Mouse (Mus musculus): ENCODE measurements around the gene Rps11.
"Not testable (repeated sequence)": the region's sequence is repeated elsewhere in the genome, so short reads cannot be mapped to it uniquely, and the experiment has no call there.

The Rps11 gene

GRCm38 (mm10) chr7:45154096-45154992 lies 30.1 kb upstream of the Rps11 start, which contains the start of the genes Pih1d1 and Aldh16a1:
Gene Pih1d1, plus strand, starts transcription at chr7:45154303.
Gene Aldh16a1, minus strand, starts transcription at chr7:45154584.
- DNase-seq: peak; percentile 98

- no peak for DNase-seq
These were observed 29.3 kb upstream of the Rps11 start for GRCm38 (mm10) chr7:45153586-45153985.

DNA sequence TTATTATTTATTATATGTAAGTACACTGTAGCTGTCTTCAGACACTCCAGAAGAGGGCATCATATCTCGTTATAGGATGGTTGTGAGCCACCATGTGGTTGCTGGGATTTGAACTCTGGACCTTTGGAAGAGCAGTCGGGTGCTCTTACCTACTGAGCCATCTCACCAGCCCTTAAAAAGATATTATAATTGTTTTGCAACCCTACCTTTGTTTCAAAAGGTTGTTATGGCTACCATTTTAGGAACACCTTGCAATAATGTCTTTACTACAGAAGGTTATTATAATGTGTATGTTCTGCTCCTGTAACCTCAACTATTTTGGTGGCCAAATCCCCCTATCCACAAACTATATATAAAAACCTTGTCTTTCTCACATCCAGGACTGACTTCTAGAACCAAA lies 28.8 kb upstream of the Rps11 start:
- DNase-seq: not testable (repeated sequence)

DNA sequence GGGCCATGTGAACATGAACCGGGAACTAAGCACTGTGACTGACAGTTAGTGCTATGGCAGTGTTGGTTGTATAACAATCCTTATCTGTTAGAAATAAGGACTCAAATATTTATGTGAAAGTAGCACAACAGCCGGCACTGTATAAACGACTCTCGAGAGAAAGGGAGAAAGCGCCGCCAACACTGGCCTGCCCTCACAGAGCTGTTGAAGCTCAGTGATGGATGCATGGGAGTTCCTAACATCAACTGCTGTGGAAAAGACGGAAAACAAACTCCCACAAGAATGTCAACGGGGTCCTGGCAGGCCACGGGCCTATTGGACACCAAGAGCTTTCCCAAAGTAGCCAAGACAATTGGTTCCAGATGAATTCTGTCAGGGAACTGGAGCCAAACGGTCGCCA lies 27.1 kb upstream of the Rps11 start:
- DNase-seq: no peak

DNA sequence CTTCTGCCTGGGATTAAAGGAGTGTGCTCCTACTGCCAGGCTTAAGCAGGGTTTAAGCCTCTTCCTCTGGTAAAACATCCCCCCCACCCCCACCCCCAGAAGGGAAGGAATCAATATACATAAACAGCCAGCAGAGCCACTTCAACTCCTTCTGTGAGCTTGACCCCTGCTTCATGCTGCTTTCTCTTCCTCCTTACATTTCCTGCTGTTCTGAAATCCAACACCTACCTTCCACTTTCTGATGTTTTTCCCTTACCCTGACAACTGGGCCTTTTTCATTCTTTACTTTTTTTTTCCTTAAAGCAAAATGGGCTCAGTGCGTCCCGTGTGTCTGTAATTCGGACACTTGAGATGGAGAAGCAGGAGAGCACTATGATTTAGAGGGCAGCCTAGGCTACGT lies 26.1 kb upstream of the Rps11 start:
- no peak for DNase-seq

GRCm38 (mm10) chr7:45149545-45149944 lies 25.3 kb upstream of the Rps11 start:
- DNase-seq: no peak

DNA sequence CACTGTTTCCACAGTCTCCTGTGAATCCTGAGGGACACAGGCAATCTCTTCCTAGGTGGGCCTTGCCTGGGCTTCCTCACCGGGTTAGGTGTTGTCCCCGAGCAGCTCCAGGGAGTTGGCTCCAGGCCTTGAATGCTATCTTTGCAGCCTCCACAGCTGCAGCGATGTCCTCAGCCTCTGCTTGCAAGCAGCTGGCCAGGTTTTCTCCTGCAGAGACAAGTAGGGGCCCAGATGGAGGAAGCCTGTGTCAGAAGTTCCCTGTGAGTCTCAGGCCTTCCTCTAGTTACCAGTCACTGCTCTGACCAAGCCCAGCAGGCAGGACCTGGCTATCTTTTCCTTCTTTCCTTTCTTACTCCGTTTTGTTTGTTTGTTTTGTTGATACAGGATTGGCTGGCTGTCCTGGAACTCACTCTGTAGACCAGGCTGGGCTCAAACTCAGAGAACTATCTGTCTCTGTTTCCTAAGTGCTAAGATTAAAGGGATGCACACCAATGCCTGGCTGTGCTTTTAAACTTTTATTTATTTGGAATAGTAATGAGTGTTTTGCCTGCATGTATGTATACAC lies 24.4 kb upstream of the Rps11 start:
- no peak for DNase-seq

DNA sequence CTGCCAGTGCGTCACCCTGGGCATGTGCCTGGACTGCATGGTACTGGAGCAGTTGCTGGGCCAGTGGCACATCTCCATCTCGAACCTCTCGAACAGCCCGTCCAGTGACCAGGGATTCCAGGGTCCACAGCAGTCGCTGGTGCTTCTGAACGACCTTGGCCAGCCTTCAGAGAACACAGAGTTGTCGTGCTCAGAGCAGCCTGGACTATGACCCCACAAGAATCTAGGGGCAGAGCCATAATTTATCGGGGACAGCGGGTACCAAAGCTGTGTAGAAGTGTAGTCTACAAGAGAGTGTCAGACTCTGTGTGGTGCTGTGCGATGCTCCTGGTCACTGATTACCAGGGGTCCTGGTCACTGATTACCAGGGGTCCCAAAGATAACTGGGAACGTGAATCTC lies 23.7 kb upstream of the Rps11 start:
- DNase-seq: no peak

GRCm38 (mm10) chr7:45147267-45147666 lies 23.0 kb upstream of the Rps11 start:
- DNase-seq: no peak

- DNase-seq: no peak
These were observed 21.2 kb upstream of the Rps11 start for GRCm38 (mm10) chr7:45145460-45145859.

GRCm38 (mm10) chr7:45144368-45145174 lies 20.3 kb upstream of the Rps11 start:
- no peak for DNase-seq

- no peak for DNase-seq
These were observed 17.7 kb upstream of the Rps11 start for GRCm38 (mm10) chr7:45141914-45142313.

- peak; percentile 70 for DNase-seq
These were observed 17.1 kb upstream of the Rps11 start for GRCm38 (mm10) chr7:45141319-45141718.

DNA sequence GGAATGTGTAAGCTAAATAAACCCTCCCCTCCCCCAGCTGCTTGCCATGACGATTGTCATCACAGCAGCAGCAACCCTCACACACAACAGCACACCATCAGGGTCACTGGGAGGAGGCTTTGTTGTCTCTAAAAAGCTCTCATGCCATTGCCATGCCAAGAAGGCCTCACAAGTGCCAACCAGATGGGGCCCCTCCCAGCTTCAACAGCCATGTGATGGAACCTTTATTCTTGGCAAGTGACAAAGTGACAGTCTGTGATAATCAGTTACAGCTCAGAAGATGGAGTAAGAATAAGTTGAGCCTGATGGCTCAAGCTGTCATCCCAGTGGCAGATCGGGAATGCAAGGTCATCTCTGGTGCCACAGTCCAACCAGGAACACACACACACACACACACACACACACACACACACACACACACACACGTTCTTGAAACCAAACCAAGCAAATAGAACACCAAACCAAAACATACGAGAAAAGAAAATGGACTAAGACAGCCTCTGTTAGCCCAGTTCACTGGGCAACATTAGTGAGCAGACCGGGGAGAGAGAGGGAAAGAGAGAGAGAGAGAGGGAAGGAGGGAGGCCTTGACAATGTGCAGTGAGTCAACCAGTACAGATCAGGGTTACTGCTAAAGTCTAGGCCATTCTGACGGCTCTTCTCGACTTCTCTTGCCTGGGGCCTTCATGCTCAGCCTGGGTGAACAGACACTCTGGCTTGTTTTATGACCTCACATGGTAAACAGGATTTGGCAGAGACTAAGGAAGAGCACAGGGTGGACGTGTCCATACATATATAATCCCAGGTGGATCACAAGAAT lies 15.9 kb upstream of the Rps11 start:
- no peak for DNase-seq

DNA sequence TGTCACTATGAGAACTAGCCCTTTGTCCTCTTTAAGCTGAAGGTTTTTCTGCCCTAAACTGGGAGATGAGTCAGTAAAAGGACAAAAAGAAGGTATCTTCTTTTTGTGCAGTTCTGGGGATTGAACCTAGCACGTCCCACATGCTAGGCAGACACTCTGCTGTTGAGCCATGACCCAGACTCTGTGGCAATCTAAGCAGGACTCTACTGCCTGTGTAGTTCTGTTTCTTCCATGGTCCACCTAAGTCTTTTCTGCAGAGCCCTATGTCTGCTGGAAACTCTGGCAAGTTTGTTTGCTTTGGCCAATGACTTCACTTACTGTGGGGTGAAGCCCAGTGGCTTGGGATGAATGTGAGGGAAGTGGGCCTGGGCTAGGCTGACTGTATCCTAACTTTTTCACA lies 14.2 kb upstream of the Rps11 start:
- DNase-seq: no peak

DNA sequence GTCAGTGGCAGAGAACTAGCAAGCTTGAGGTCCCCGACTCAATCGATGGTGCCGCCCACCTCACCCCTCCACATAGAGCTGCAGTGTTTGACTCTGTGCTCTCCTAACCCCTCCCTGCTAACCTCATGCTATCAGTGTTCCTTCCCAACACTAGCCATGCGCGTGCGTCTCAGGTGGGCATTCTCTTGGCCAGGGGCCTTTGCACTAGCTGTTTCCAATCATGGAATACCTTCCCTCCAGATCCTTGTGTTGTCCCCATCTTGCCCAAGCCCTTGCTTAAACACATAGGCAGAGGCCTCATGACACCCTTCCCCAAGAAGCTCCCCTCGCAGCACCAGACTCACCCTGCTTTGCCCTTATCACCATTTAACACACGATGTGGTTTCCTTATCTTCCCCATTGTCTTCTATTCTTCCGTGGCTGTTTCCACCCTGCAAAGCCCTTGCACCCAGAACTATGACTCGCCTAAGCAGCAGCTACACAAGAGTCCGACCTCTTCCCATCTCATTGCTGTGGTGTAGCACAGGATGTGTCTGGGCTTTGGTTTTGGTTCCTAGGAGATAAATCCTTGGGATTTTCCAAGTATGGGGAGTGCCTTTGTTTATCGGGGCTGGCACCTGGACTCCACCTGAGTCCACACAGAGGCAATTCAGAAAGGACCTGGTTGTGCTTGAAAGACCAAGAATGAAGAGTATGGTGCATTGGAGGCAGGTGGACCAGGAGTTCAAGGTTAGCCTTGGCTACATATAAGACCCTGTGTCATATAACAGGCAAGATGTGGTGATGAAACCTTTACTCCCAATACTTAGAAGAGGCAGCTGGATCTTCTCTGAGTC lies 13.2 kb upstream of the Rps11 start:
- DNase-seq: peak; percentile 57

DNA sequence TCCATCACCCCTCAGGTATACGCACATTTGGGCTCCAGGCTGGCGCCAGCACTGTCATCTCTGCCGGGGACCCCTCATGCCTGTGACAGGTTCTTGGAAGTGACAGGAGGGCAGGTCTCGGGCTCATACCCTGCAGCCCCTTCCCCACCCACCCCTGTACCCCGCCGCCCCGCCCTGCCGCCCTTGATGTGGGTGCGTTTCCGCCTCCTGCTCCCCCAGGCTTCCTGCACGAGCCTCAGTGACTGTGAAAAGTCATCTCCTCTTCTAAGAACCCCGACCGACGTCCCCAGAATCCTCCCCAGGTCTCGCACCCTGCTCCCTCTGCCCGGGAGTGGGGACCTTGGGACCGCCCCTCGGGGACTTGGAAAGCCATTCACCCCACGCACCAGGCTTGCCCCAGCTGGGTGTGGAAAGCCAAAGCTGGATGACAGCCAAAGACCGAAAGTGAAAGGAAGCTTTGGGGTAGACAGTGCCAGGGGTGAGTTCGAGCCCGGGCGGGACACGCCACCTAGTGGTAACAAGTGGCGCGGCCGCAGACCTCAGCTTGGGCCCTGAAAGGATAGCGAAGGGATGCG lies 11.8 kb upstream of the Rps11 start, which contains the start of the genes Gm45713 and Flt3l:
Gm45713 (minus strand) TSS at position 239 of the 575 bp plus-strand sequence.
Flt3l (minus strand) TSS at position 440 of the 575 bp plus-strand sequence.
- peak; percentile 91 for DNase-seq

GRCm38 (mm10) chr7:45135370-45135769 lies 11.1 kb upstream of the Rps11 start:
- no peak for DNase-seq

GRCm38 (mm10) chr7:45134544-45135026 lies 10.3 kb upstream of the Rps11 start:
- peak; percentile 65 for DNase-seq

DNA sequence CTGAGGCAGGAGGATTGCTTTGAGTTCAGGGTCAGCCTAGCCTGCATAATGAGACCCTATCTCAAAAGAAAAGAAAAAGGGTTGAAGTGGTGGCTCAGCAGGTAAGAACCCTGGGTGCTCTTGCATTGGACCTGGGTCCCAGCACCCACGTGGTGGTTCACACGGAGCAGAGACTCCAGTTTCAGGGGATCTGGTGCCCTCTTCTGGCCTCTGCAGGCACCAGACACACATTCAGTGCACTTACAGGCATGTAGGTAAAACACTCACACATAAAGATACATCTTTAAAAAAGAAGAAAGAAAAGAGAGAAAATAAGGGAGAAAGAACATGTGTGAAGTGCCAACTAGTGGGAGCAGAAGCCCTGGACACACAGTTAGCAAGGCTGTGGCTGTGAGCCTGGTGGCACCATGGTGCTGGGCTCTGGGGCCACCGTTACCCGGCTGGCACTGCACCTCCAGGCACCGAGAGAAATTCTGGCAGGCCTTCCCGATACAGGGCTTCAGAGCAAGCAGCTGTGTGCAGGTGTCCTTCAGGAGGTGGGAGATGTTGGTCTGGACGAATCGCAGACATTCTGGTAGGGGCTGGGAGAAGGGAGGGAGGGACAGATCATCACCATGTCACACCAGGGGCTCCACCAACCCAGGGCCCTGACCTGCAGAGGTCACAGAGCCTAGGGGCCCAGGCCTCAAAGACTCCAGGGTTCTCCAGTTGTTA lies 9.4 kb upstream of the Rps11 start:
- no peak for DNase-seq

All from thymus, postnatal 14 days (tissue).